Mouse (Mus musculus): ENCODE measurements around the gene Akt1s1. TPM values are rescaled to one million over a fixed set of nuclear protein-coding genes. Genes with fewer than 3 reads are reported as not detected.

The Akt1s1 gene
- polyA plus RNA-seq, 1 experiment from 2014 or later = 116 TPM

DNA sequence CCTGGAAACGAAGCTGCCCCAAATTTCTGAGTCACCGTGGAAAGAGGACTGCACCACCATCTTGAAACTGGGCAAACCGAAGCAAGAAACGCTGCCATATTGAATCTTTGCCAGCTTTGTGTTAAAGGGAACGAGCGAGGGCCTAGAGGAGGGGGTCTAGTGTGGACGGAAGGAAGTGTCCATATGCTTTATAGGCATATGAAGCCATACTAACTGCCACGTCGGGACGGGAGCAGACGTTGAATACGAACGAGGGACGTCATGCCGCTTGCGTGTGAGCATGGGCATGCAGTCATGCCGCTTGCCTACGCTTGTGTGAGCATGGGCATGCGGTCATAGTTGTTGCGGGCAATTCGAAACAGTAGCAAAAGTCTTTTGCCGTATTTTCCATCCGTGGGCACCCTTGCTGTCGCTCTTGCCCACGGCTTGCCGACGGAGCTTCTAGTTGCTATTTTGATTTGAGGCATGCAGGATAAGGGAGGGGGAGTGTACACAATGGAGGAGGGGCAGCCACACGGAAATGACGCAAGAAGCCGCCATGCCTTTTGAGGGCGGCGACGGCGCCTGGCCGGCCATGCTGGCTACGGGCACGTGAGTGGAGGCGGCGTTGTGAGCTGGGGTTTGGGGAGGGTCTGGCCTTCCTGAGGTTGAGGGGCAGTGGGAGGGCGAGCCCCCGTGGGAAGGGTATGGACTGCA, 773 bp downstream of the Akt1s1 start:
- peak overlapping the region; percentile 76 for H3K9ac ChIP-seq
- H3K4me3 ChIP-seq (replicated peaks) = peak overlapping the region; percentile 71
- H3K4me2 ChIP-seq (replicated peaks) = peak overlapping the region; percentile 85
- peak overlapping the region; percentile 98 for H3K27ac ChIP-seq
- under 1% methylated on average over 40 of the region's 41 CpGs for WGBS
- peaks cover 41% of the 10 kb centered on the region for H3K4me1 ChIP-seq (replicated peaks)
- peaks cover 32% of the 10 kb centered on the region for H3K36me3 ChIP-seq
- H3K27me3 ChIP-seq (replicated peaks) = no peaks in the 10 kb centered on the region
- peak; percentile 72 for ATAC-seq
- H3K9me3 ChIP-seq = no peaks in the 10 kb centered on the region

DNA sequence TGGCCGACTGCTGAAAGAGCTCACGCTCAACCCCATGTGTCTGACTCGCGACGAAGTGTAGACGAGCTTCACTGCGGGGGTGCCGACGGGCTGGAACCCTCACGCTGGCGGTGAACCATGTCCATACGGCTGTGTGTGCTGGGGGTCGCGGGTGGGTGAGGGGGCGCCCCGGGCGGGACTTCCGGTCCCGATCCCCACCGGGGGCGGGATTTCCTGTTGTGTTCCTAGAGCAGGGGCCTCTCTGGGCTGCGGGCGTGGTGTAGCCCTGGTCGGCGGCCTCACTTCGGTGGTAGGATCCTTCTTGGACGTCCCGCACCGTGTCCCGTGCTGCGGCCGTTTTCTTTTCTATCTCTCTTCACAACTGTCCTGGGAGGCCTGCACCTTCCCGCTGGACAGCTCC, 1.4 kb downstream of the Akt1s1 start:
- Histone ChIP-seq H3K9me3 (no peaks in the 10 kb centered on the region), H3K4me1 (replicated peaks) (peaks cover 47% of the 10 kb centered on the region), H3K9ac (peak overlapping the region; percentile 76), H3K4me2 (replicated peaks) (peak overlapping the region; percentile 85), H3K27me3 (replicated peaks) (no peaks in the 10 kb centered on the region), H3K4me3 (replicated peaks) (peak overlapping the region; percentile 71), H3K27ac (peak overlapping the region; percentile 98), H3K36me3 (peaks cover 26% of the 10 kb centered on the region)
- peak; percentile 52 for ATAC-seq
- WGBS = under 1% methylated on average over 33 of the region's 33 CpGs

DNA sequence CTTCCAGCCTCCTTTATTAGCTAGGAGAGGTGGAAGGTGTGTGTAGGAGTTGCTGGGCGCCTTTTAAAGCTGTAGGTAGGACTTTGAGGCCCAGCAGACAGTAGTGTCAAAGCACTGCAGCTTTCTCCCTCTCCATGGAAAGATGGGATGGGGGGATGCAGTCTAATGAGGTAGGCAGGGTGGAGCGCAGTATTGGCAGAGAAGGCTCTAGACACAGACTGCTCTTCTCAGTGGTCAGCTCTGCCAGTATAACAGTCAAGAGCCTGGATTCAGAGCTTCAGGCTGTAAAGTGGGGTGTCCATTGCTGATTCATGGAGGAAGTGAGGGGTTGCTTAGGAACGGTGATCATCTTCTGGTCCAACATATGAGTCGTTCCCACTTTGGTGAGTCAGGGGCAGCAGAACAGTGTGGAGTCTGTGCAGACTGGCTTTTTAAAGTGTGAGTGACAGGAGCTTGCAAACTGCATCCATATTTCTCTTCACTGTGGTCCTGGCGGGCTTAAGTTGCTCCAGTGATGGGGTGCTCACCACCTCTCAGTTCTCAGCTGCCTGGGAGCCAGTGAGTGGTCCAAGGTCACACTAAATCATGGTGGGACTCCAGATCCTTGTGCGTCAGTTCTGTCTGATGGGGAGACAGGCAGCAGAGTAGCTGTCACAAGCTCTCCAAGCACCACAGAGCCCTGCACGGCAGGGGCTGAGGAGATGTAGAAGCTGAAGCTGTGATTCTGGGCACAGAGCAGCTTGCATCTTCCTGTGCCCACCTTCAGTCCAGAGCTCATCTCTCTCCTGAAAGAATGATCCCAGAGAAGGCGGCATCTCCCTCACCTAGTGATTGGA, 2.2 kb downstream of the Akt1s1 start:
- Histone ChIP-seq H3K27ac (peak overlapping the region; percentile 98), H3K9me3 (no peaks in the 10 kb centered on the region), H3K36me3 (peaks cover 18% of the 10 kb centered on the region), H3K4me1 (replicated peaks) (peaks cover 51% of the 10 kb centered on the region), H3K27me3 (replicated peaks) (no peaks in the 10 kb centered on the region), H3K4me2 (replicated peaks) (peak overlapping the region; percentile 85), H3K9ac (peak overlapping the region; percentile 76), H3K4me3 (replicated peaks) (peak overlapping the region; percentile 71)
- ATAC-seq = no peak
- WGBS = 71% methylated on average over 8 of the region's 8 CpGs

DNA sequence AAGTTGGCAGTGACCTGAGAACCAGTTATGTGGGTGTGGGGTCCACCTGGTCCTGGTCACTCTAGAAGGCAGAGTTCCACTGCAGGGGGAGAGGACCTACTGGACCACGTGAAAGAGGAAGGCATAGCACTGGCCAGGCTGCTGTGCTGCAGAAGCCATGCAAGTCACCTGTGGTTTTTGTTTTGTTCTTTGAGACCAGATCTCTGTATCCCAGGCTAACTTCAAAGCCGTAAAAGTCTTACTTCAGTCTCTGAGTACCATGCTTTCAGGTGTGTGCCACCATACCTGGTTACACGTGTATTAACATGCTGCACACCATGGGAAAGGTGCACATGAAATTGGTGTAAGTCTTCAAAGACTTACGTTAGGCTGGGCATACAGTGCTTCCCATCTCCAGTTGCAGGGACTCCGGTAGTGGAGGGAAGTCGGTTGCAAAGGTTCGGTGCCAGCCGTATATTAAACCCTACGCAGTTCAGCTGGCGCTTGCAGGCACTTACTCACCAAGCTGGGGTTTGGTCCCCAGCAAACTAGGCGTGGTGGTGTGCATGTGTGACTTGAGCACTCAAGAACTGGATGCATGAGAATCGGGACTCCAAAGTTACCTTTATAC, 2.9 kb downstream of the Akt1s1 start:
- Histone ChIP-seq H3K4me2 (replicated peaks) (0 out of 2 replicates have a peak overlapping the region, but pooled peaks have one; percentile 85), H3K4me3 (replicated peaks) (no peak overlapping the region; the same call in 1 of the 2 replicates), H3K9me3 (no peaks in the 10 kb centered on the region), H3K36me3 (peaks cover 13% of the 10 kb centered on the region), H3K27me3 (replicated peaks) (no peaks in the 10 kb centered on the region), H3K9ac (0 out of 2 replicates have a peak overlapping the region, but pooled peaks have one; percentile 76), H3K27ac (no peak overlapping the region), H3K4me1 (replicated peaks) (peaks cover 56% of the 10 kb centered on the region)
- WGBS = 90% methylated on average over 12 of the region's 12 CpGs
- no peak for ATAC-seq

DNA sequence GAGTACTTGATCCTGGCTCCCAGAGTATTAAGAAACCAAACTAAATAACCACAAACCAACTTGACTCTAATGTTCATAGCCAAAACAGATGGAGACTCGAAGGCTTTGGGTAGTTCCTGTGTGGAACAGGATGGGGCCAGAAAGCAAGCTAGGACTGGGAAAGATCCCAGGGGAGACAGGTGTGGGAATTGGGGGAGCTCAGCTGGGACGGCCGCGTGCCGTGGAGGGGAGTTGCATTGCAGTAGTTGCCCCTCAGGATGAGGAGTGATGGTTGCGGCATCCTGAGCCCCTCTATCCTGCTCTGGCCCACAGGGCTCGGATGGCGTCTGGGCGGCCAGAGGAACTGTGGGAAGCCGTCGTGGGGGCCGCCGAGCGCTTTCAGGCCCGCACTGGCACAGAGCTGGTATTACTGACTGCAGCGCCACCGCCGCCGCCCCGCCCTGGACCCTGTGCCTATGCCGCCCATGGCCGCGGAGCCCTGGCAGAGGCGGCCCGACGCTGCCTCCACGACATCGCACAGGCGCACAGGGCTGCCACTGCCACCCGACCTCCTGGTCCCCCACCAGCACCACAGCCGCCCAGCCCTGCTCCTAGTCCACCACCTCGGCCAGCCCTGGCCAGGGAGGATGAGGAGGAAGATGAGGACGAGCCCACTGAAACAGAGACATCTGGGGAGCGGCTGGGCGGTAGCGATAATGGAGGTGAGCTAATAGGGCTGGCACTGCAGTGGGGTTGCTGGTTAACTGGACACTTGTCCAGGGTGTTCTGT, 3.7 kb downstream of the Akt1s1 start:
- H3K9ac ChIP-seq = no peak overlapping the region
- WGBS = 89% methylated on average over 36 of the region's 36 CpGs
- no peak for ATAC-seq

DNA sequence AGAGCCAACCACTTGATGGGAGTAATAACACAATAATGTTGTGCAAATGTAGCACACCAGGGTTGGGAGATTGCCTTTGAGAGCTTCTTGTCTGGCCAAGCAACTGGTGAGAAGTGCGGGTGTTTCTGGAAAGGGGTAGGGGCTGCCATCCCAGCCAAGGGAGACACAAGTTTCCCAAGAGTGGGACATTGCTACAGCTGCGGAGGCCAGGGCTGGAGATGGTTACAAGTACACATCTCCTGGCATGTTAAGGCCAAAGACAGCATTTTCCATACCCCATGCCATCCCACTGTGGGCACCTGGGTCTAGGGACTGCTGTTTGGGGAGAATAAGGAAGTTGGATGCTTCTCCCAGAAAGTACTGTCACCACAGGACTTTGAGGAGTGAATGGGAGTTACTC, 4.3 kb downstream of the Akt1s1 start:
- H3K4me1 ChIP-seq (replicated peaks) = peaks cover 57% of the 10 kb centered on the region
- peak overlapping the region; percentile 71; the same call in 1 of the 2 replicates for H3K9ac ChIP-seq
- H3K36me3 ChIP-seq = peaks cover 13% of the 10 kb centered on the region
- no peaks in the 10 kb centered on the region for H3K9me3 ChIP-seq
- H3K27me3 ChIP-seq (replicated peaks) = no peaks in the 10 kb centered on the region
- 91% methylated on average over 2 of the region's 2 CpGs for WGBS
- peak overlapping the region; percentile 88 for H3K4me2 ChIP-seq (replicated peaks)
- H3K4me3 ChIP-seq (replicated peaks) = no peak overlapping the region
- no peak overlapping the region for H3K27ac ChIP-seq
- ATAC-seq = no peak

More for the DNA sequence above, 3.7 kb downstream of the Akt1s1 start:
- Histone ChIP-seq H3K4me3 (replicated peaks) (no peak overlapping the region), H3K4me1 (replicated peaks) (peaks cover 57% of the 10 kb centered on the region), H3K9me3 (no peaks in the 10 kb centered on the region), H3K4me2 (replicated peaks) (0 out of 2 replicates have a peak overlapping the region, but pooled peaks have one; percentile 88), H3K27ac (no peak overlapping the region), H3K27me3 (replicated peaks) (no peaks in the 10 kb centered on the region), H3K36me3 (peaks cover 13% of the 10 kb centered on the region)

DNA sequence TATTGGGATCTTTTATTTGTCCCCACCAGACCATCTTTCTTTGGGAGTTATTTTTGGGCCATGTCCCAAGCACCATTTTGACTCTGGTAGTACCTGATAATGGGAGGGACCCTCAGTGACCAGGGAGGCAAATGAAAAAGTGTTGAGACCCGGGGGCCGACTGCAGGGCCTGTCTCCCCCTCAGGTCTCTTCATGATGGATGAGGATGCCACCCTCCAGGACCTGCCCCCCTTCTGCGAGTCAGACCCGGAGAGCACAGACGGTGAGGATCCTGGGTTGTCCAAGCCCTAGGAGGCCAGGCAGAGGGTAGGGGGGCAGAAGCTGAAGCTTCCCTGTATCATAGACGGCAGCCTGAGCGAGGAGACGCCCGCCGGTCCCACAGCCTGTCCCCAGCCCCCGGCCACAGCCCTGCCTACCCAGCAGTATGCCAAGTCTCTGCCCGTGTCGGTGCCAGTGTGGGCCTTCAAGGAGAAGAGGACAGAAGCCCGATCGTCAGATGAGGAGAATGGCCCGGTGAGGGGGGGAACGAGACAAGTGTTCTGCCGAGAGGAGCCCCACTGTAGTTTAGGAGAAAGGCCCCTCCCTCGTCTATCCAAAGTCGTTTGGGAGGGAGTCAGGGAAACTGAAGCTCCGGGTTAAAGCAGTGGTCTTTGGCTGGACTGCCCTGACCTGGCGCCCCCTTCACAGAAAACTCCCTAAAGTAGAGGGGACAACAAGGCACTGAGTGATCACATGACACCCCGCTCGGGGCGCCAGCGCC, 5.0 kb downstream of the Akt1s1 start:
- Histone ChIP-seq H3K27me3 (replicated peaks) (no peaks in the 10 kb centered on the region), H3K36me3 (peaks cover 13% of the 10 kb centered on the region), H3K4me3 (replicated peaks) (peak overlapping the region; percentile 49), H3K9me3 (no peaks in the 10 kb centered on the region), H3K4me2 (replicated peaks) (peak overlapping the region; percentile 88), H3K9ac (peak overlapping the region; percentile 71), H3K27ac (peak overlapping the region; percentile 98), H3K4me1 (replicated peaks) (peaks cover 62% of the 10 kb centered on the region)
- ATAC-seq = no peak
- 30% methylated on average over 26 of the region's 26 CpGs for WGBS

DNA sequence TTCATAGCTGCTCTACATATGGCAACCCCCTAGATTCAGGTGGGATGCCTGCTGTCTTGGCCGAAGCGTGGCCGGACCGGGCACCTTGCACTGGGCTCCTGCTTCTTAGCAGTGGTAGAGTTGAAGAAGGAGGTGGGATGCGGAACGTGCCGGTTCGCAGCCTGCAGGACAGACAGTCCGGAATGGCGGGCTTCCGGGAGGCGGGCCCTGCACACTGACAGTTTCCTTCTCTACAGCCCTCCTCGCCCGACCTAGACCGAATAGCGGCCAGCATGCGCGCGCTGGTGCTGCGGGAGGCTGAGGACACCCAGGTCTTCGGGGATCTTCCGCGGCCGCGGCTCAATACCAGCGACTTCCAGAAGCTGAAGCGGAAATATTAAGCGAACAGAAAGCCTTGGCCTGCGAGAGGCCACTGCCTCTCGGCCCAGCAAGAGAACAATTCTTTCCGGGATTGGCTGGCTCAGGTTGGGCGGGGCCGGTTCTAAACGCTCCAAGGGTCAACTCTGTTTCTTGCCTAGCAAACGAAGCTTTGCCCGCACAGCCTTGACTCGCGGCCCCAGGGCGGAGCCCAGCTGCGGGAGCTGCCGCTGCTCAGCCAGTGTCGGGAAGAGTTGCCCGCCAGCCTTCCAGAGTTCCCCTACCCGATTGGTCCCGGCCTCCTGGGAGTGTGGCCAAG, 5.7 kb downstream of the Akt1s1 start:
- Histone ChIP-seq H3K4me2 (replicated peaks) (peak overlapping the region; percentile 88), H3K4me1 (replicated peaks) (peaks cover 62% of the 10 kb centered on the region), H3K27ac (peak overlapping the region; percentile 98), H3K4me3 (replicated peaks) (peak overlapping the region; percentile 49), H3K27me3 (replicated peaks) (no peaks in the 10 kb centered on the region), H3K36me3 (peaks cover 13% of the 10 kb centered on the region), H3K9me3 (no peaks in the 10 kb centered on the region), H3K9ac (peak overlapping the region; percentile 71)
- 1% methylated on average over 45 of the region's 45 CpGs for WGBS
- ATAC-seq = peak; percentile 80

DNA sequence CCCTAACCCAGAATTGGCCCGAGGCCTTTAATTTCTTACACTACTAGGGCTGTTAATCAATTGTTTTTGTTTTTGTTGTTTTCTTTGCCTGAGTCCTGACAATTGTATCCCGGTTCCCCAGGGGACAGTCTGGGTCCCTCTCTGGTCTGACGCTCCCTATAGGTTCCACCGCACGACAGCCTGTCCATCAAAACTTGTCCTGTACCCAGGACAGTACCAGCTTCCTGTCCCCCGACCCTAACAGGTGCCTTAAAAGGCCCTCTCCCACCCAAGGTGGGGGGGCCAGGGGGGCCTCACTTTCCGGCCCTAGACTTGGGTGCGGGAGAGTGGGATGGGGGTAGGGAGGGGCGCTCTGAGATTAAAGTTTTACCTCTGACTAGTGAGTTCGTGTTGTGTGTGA, 6.2 kb downstream of the Akt1s1 start:
- peak; percentile 9 for ATAC-seq
- Histone ChIP-seq H3K9ac (peak overlapping the region; percentile 71), H3K27ac (peak overlapping the region; percentile 98), H3K27me3 (replicated peaks) (no peaks in the 10 kb centered on the region), H3K4me2 (replicated peaks) (peak overlapping the region; percentile 88), H3K9me3 (no peaks in the 10 kb centered on the region), H3K36me3 (peaks cover 13% of the 10 kb centered on the region), H3K4me3 (replicated peaks) (peak overlapping the region; percentile 49), H3K4me1 (replicated peaks) (peaks cover 62% of the 10 kb centered on the region)
- 37% methylated on average over 10 of the region's 10 CpGs for WGBS

DNA sequence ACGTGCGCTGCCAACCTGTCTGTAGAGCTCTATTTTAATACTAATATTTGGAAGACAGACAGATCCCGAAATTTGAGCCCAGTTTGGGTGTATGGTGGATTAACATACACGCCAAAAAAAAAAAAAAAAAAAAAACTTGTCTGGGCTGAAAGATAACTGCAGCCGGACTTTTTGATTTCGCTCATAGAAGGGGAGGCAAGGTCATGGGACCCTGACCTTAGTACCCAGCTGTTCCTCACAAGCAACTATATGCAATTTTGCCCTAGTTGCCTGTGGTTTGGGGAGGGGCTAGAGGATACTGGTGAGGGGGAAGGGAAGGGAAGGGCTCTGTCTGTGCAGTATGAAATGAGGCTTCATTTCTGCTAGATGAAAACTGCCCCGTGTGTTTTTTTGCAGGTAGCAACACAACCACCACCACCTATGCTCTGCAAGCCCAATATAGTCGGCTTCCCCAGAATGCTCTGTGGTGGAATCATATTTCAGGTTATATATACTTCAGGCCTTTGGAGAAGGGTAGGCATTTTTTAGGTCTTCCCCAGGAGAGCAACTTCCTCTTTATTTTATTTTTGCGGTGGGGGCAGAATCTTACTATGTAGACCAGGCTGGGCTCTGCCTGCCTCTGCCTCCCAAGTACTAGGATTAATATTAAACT, 7.6 kb downstream of the Akt1s1 start:
- H3K9ac ChIP-seq = peak overlapping the region; percentile 71; the same call in 1 of the 2 replicates
- WGBS = 62% methylated on average over 9 of the region's 9 CpGs
- H3K36me3 ChIP-seq = peaks cover 15% of the 10 kb centered on the region
- no peaks in the 10 kb centered on the region for H3K27me3 ChIP-seq (replicated peaks)
- peak overlapping the region; percentile 91 for H3K27ac ChIP-seq
- H3K9me3 ChIP-seq = no peaks in the 10 kb centered on the region
- ATAC-seq = no peak
- H3K4me2 ChIP-seq (replicated peaks) = peak overlapping the region; percentile 82
- peaks cover 64% of the 10 kb centered on the region for H3K4me1 ChIP-seq (replicated peaks)
- peak overlapping the region; percentile 61 for H3K4me3 ChIP-seq (replicated peaks)
